Mouse (Mus musculus) cerebellum, adult 11 months (tissue): ENCODE results near the gene Tfpi.
"Not testable (repeated sequence)": the region's sequence is repeated elsewhere in the genome, so short reads cannot be mapped to it uniquely, and the experiment has no call there.

Experiments used
- DNase-seq: peaks from one replicate; pipeline ENCODE4 v3.0.0; 2022

Gene Tfpi

DNA sequence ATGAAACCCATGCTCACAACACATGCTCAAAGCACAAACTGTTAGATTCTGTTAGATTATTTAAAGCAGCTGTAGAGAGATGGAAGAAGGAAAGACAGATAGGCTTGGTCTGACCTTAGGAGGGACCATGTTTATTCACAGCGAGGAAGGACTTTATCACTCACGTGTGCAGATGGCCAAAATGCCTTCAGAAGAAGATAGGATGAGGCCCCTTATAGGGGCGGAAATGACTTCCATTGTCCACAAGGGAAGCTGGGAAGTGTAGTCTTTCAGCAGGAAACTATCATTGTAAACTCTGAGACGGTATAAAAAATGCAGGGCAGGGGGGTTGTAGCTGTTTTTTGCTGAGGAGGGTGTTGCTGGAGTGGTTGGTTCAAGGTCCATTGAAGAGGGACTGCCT is at the start of gene Tfpi:
Gene Tfpi, minus strand, starts transcription at position 199 of the 400 bp plus-strand sequence.
- no peak for DNase-seq

GRCm38 (mm10) chr2:84526221-84526620 is 49.6 kb upstream of the Tfpi start:
- no peak for DNase-seq

- no peak for DNase-seq
Observed at GRCm38 (mm10) chr2:84525806-84526205, 49.2 kb upstream of the Tfpi start.

- DNase-seq: no peak
Observed at GRCm38 (mm10) chr2:84525047-84525446, 48.5 kb upstream of the Tfpi start.

DNA sequence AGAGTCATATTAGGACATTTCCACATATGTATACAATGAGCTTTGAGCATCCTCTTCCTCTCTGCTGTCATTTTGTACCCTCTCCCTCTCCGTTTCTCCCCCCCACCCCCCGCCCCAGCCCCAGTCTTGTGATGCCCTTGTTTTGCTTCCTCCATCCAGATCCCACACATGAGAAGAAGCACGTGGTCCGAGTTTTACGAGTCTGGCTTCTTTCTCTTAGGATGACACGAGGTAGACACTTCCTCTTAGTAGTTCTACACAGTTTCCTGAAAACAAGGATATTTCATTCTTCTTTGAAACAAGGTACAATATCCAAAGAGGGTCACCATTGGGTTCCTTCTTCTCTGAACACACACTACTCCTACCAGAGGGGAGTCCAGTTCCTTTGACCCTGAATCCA is 47.4 kb upstream of the Tfpi start:
- no peak for DNase-seq

DNA sequence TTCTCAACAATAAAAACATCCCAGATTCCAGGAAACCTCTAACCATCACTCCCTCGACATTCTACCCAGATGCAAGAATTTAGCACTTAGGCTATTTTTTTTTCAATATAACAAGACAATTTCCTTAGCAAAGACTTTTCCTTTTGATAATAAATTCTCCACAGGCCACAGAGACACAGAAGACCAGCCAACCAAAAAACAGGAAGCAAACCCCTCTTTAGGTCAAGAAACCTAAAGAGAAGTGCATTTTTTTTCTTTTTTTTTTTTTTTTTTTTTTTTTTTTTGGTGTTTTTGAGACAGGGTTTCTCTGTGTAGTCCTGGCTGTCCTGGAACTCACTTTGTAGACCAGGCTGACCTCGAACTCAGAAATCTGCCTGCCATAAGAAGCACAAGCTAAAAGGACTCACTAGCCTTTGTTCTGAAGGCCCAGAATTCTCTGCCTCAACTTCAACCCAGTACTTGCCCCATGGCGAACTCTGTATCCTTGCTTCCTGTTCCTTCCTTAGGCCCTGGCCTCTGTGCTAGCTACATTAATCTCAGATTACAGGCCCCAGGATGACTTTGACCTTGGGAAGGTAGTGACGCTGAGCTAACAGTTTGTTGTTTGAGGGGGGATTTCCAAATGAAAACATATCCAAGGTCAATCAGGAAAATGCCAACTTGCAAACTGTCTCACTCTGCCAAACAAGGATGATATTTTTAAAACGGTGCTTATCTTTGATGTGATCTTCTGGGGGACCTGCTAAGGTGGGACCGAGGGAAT is 46.7 kb upstream of the Tfpi start:
- DNase-seq: no peak

DNA sequence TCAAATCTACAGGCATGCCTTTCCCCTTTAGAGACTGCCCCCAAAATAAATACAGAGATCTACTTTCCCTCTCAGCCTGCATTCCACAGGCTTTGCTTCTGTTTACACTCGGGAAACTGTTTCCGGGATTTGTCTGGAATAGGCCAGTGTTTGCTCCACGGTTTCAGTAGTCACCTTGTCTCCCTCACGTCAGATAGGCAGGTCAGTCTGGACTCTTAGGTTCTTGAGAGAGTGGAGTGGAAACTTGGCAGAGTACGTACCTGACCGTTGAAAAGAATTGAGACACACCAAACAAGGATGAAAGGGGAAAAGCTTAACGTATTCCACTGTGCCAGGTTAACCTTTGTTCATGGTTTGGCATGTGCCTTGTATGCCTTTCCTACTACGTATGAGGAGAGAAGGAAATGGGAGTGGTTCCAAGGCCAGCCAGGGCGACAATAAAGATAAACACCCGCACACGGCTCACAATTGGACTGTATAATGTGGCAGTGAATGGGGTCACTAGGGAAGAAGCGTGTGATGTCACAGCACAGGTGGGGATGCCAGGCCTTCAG is 43.0 kb upstream of the Tfpi start:
- DNase-seq: no peak

DNA sequence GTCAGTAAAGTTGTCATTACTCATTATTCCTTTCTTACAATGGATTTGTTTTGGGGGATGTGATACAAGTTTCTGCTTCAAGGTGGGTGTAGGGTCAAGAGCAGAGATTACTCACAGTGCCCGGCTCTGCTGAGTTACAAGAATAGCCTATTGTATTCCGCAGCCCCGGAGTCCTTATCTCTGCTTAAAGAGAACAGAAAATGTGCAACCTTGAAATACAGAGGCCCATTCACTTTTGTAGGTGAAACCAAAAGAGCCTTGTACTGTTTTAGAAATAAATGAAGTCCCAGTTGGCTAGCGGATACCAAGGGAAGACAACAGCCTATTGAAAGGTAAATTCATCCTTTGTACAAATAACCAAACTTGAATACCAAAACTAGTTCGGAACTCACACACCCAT is 42.2 kb upstream of the Tfpi start:
- DNase-seq: no peak

- DNase-seq: no peak
Observed at GRCm38 (mm10) chr2:84513281-84513680, 36.7 kb upstream of the Tfpi start.

GRCm38 (mm10) chr2:84511508-84511907 is 34.9 kb upstream of the Tfpi start:
- no peak for DNase-seq

DNA sequence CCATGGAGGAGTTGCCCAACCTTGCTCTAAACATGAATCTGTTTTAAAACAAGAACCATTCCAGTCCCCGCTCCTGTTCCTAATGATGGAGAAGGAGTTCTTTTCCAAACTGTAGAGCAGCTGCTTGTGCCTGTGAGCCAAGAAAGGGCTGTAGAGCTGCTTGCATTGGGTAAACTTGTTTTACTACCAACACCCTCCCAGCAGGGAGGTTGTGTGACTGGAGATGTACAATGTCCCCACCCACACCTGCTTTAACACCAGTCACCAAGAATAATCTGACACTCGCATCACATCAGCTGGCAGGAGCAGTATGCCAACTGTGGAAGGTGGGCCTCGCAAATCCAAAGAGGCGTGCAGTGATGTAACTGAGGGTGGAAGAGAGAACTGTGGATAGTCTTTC is 34.5 kb upstream of the Tfpi start:
- DNase-seq: no peak

DNA sequence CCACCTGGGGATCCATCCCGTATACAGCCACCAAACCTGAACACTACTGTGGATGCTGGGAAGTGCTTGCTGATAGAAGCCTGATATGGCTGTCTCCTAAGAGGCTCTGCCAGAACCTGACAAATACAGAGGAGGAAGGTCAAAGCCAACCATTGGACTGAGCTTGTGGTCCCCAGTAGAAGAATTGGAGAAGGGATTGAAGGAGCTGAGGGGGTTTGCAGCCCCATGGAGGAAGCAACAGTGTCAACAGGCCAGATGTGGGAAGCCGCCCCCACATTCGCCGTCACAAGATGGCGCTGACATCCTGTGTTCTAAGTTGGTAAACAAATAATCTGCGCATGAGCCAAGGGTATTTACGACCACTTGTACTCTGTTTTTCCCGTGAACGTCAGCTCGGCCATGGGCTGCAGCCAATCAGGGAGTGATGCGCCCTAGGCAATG is 28.4 kb upstream of the Tfpi start:
- DNase-seq: not testable (repeated sequence)

GRCm38 (mm10) chr2:84504285-84504684 is 27.7 kb upstream of the Tfpi start:
- DNase-seq: no peak

DNA sequence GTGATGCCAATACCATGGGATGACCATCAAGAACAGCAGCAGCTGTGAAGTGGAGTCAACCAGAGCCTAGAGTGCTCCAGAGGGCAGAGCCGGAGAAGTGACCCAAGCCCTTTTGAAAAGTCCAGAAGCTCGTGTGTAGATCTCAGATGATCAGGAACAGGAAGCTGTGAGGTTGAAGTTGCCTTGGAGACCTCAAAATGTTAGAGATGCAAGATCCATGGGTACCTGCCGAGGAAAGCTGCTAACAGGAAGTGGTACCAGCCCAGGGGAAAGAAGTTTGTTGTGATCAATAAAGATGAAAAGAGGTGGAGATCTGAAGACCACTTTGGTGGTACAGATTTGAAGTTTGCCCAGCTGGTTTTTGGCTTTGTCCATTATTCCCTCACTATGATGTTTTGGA is 22.3 kb upstream of the Tfpi start:
- no peak for DNase-seq

DNA sequence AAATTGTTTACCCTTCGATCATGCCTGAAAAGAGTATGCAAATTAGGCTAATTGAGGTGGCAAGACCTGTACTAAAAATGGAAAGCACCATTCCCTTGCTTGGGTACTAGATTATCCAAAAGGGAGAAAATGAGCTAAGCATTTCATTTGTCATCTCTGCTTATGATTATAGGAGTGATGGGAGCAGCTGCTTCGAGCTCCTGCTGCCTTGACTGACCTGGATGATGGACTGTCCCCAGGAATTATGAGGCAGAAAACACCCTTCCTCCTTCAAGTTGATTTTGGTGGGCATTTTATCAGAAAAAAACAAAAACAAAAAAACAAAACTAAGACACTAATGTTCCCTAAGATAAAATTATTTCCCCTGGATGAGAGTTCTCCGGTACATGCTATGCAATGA is 18.5 kb upstream of the Tfpi start:
- no peak for DNase-seq

- no peak for DNase-seq
Observed at GRCm38 (mm10) chr2:84493626-84494025, 17.1 kb upstream of the Tfpi start.

- no peak for DNase-seq
Observed at GRCm38 (mm10) chr2:84491715-84492114, 15.1 kb upstream of the Tfpi start.

- no peak for DNase-seq
Observed at GRCm38 (mm10) chr2:84487705-84488291, 11.2 kb upstream of the Tfpi start.

GRCm38 (mm10) chr2:84481863-84482262 is 5.3 kb upstream of the Tfpi start:
- DNase-seq: no peak

DNA sequence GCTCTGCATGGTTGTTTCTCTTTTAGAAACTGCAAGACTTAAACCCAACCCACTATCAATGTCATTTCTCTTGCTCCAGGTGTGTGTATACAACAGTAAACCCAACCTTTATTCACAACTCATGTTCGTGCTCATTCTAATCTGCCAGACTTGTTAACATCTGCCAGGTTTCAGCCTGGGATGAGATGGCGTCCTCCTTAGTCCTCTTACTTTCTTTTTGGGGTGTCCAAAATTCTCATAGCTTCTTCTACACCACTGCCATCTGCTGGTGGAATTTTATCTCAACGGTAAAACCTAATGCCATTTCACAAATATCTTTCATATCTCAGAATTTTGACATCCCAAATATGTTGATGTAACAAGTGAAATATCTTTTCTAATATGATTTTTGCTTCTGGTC is 2.5 kb upstream of the Tfpi start:
- DNase-seq: peak; percentile 1

GRCm38 (mm10) chr2:84477759-84478158 is 1.2 kb upstream of the Tfpi start:
- DNase-seq: no peak

DNA sequence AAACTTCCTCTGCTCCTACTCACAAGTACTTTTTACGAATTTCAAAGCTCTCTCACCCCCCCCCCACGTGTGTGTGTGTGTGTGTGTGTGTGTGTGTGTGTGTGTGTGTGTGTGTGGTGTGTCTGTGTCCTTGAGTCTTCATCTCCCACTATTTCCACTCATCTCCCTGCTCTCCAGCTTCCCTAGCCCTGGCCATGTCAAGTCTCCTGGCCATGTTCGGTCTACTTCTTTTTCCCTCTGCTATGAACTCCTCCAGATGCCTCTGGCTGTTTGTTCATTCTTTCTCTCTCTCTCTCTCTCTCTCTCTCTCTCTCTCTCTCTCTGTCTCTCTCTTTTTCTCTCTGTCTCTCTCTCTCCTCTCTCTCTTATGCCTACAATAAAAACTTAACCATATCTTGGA is 444 bp downstream of the Tfpi start:
- no peak for DNase-seq

DNA sequence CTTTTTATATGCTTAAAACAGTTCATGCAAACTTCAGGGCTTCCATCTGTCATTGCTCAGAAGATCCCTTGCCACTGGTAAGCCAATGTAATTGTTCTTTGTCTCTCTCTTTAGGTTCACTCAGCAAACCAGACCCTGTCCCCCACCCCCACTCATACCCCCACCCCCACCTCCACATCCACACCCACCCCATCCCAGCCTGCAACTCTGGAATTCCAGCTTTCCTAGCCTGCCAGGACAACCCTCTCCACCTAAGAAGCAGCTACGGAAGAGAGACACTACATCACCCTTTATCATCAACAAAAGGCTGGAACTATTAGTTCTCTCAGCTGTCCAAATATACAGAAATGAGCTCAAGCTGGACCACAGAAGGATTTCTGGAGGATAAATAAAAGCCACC is 974 bp downstream of the Tfpi start:
- DNase-seq: no peak

- no peak for DNase-seq
Observed at GRCm38 (mm10) chr2:84474651-84475050, 1.9 kb downstream of the Tfpi start.
